Mouse (Mus musculus): ENCODE measurements around the gene Ugt1a6b.

The Ugt1a6b gene

GRCm38 (mm10) chr1:88266123-88266522 is 163.1 kb downstream of the Ugt1a6b start:
- no peak for DNase-seq

DNA sequence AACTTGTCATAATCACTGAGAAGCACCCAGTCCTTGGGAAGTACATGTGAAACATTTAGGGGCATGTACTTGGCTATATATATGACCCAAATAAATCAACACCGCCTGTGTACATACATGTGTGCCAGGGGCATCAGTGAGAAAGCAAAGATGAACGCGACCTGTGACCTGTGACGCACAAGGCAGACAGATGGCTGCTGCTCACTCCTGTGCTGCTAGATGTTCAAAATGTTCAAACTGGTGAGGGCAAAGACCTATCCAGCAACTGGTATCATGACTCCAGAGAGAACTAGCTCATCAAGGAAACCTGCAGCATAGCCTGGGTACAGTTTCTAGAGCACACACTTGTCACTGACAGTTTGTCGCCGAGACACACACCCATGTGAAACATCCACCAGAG is 164.4 kb downstream of the Ugt1a6b start:
- DNase-seq, result no peak

- DNase-seq, result no peak
These were observed 165.0 kb downstream of the Ugt1a6b start for GRCm38 (mm10) chr1:88268070-88268469.

All from kidney, adult 9 months (tissue).